Mouse (Mus musculus) liver, adult 2 months (tissue): ENCODE data around the gene Spaar.

Experiments used
- CTCF ChIP-seq: fragments of 200-500 bp; IDR thresholded peaks from 2 replicates; pipeline ENCODE4 v1.5.1; 2011; ENCODE audit warnings: low read depth, low read length, control low read depth
- POLR2A ChIP-seq: fragments of 200-500 bp; IDR thresholded peaks from 2 replicates; pipeline ENCODE4 v1.6.1; 2011; ENCODE audit warnings: low read length, control low read depth; ENCODE audit not compliant: insufficient read depth; ENCODE audit errors: extremely low read depth

DNA sequence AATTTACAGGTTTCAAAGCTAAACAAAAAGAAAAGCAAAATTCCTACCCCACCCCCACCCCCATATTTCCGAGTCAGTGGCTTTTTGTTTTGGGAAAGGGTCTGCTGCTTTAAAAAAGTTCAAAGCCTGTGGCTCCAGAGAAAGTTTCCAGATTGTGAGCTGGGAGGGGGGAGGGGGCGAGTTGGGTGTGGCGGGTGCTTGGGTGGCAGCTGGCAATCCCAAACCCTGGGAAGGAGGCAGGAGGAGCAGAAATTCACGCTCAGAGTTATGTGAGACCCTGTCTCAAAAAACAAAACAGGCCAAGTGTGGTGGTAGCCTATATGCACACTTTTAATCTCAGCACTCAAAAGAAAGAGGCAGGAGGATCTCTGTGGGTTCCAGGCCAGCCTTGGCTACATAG lies 12.8 kb downstream of the Spaar start:
- TF ChIP-seq CTCF (no peak), POLR2A (no peak)
